Comparison of ENCODE assay signal across 8 mouse cellular contexts in the genomic region with DNA sequence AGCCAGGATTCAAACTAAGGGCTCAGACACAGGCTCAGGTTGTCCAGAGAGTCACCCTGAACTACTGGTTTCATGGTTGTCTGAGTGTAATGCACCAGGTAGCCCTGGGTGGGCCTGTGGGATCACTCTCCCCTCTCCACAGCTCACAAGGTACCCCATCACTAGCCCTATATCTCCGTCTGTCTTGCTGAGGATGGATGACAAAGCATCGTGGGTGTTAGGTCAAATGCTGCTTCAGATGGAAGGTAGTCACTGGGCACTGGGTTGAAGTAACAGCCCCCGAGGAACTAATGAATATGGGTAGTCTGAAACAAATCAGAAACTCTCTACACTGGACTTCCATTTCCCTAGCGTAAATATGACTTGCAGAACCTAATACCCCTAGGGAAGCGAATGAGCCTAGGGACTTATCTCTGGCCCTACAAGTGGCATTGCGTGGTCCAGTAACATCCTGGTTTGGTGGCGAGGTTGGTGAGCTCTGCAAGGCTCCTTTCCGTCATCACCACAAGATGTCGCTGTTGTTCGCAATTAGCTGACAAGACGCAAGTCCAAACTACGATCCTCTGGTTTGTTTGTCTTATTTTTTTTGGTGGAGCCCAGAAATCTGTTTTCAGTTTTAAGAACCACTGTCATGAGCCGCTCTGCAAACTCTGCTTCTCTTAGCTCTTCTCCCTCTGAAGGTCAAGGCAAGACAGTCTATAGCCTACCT. TPM values are rescaled to one million over a fixed set of nuclear protein-coding genes. Genes with fewer than 3 reads are reported as not detected.
A peak's percentile ranks its signal among the peaks of the same experiment; 100 is the strongest.
DNase-seq lines count a peak whose midpoint lies in the region; ATAC-seq and TF ChIP-seq lines count a peak whose summit lies in the region.

No protein-coding gene starts in this region.

- no peaks in the 10 kb centered on the region for H3K36me3 ChIP-seq in ES-E14 (ENCODE audit: control insufficient read depth, insufficient read depth, low read length, poor library complexity, severe bottlenecking)
- H3K36me3 ChIP-seq in forebrain, embryonic 15.5 days, result no peaks in the 10 kb centered on the region
- H3K36me3 ChIP-seq in lung, postnatal 0 days (ENCODE audit: insufficient read depth, low read length), result no peaks in the 10 kb centered on the region

- peak; percentile 93 for TF ChIP-seq CTCF in lung, postnatal 0 days (IDR thresholded peaks at IDR 0.05)

- no peaks in the 10 kb centered on the region for H3K27me3 ChIP-seq in forebrain, embryonic 15.5 days
- H3K27me3 ChIP-seq in lung, postnatal 0 days (replicated peaks; ENCODE audit: insufficient read depth, low read length), result no peaks in the 10 kb centered on the region

- in situ Hi-C loops in ES-E14 (cut with MboI; ENCODE audit: low sequenced_read_pairs in 2 of 2, unreplicated experiment in 2 of 2), result no loop called here

- TF ChIP-seq EP300 in lung, postnatal 0 days (IDR thresholded peaks at IDR 0.05), result no peak

- intact Hi-C loops in heart, postnatal 36 days (cut with DNase I), result loop anchor here (1.0 kb wide), 4 partner anchors 30 to 130 kb away; no protein-coding TSS in a partner anchor

- H3K4me1 ChIP-seq in ES-E14 (ENCODE audit: control insufficient read depth in 2 of 2, insufficient read depth in 2 of 2, low read length in 2 of 2, poor library complexity in 1 of 2), result peaks cover 0 to 4% of the 10 kb centered on the region in 2 experiments; a peak in 1 of 4 replicates
- 0 out of 2 replicates have a peak, but pooled peaks cover 2% of the 10 kb centered on the region for H3K4me1 ChIP-seq in forebrain, embryonic 15.5 days
- no peaks in the 10 kb centered on the region for H3K4me1 ChIP-seq in lung, postnatal 0 days (ENCODE audit: insufficient read depth, low read depth, low read length)

- no peak overlapping the region; the same call in 1 of the 2 replicates for H3K9ac ChIP-seq in ES-E14 (ENCODE audit: insufficient read depth, low read depth, low read length, poor library complexity, severe bottlenecking)
- no peak overlapping the region for H3K9ac ChIP-seq in forebrain, embryonic 15.5 days (replicated peaks)
- H3K9ac ChIP-seq in lung, postnatal 0 days (replicated peaks; ENCODE audit: low read depth), result no peak overlapping the region

- H3K4me2 ChIP-seq in forebrain, embryonic 15.5 days (replicated peaks), result no peak overlapping the region
- H3K4me2 ChIP-seq in lung, postnatal 0 days (replicated peaks; ENCODE audit: low read depth, low read length), result no peak overlapping the region

- H3K27ac ChIP-seq in ES-E14 (ENCODE audit: insufficient read depth, low read depth, low read length, poor library complexity, severe bottlenecking), result no peak overlapping the region
- no peak overlapping the region for H3K27ac ChIP-seq in forebrain, embryonic 15.5 days (replicated peaks)
- no peak overlapping the region for H3K27ac ChIP-seq in lung, postnatal 0 days (ENCODE audit: low read length)

- DNase-seq in ES-E14 (ENCODE audit: low read depth, low spot score), result peak; percentile 83
- peak; percentile 82 to 83 for DNase-seq in heart, postnatal 36 days
- peak; percentile 59 for DNase-seq in layer of hippocampus, adult 9-11 months
- peak; percentile 88 for DNase-seq in lung, postnatal 0 days (ENCODE audit: low spot score)
- peak; percentile 42 for DNase-seq in ovary, postnatal 10 days (ENCODE audit: low spot score)
- DNase-seq in thymus, postnatal 10 days (ENCODE audit: low spot score in 2 of 2), result peak; percentile 49 to 76

- H3K4me3 ChIP-seq in ES-E14 (ENCODE audit: insufficient read depth in 1 of 2, low read depth in 1 of 2, low read length in 2 of 2, poor library complexity in 1 of 2, severe bottlenecking in 1 of 2), result no peak overlapping the region
- H3K4me3 ChIP-seq in forebrain, embryonic 15.5 days, result no peak overlapping the region
- H3K4me3 ChIP-seq in lung, postnatal 0 days (ENCODE audit: low read depth, low read length), result no peak overlapping the region

- 16% methylated on average over 13 of the region's 13 CpGs for WGBS in forebrain, embryonic 15.5 days
- WGBS in lung, postnatal 0 days, result 15% methylated on average over 13 of the region's 13 CpGs

- ATAC-seq in cerebellum, adult (ENCODE audit: insufficient number of reproducible peaks, low FRiP score, low TSS enrichment), result peak; percentile 71
- ATAC-seq in forebrain, embryonic 15.5 days (replicated peaks), result peak; percentile 46; the same call in 1 of the 2 replicates
- peak; percentile 66 for ATAC-seq in lung, postnatal 0 days

- no peaks in the 10 kb centered on the region for H3K9me3 ChIP-seq in ES-E14 (ENCODE audit: control insufficient read depth, insufficient read depth, low read depth, low read length)
- no peaks in the 10 kb centered on the region for H3K9me3 ChIP-seq in forebrain, embryonic 15.5 days
- no peaks in the 10 kb centered on the region for H3K9me3 ChIP-seq in lung, postnatal 0 days (ENCODE audit: low read length)

TF ChIP-seq in ES-E14, 5 proteins besides CTCF, POLR2A, EP300 and RAD21:
- TF ChIP-seq CHD2 (IDR thresholded peaks at IDR 0.05; ENCODE audit: low read depth, low read length) (no peak), MAFK (IDR thresholded peaks at IDR 0.05; ENCODE audit: insufficient read depth, low read depth, low read length) (peak; percentile 27; the same call in 1 of the 2 replicates), ZC3H11A (IDR thresholded peaks at IDR 0.05; ENCODE audit: borderline replicate concordance, low read depth, low read length) (peak; percentile 76; the same call in 1 of the 2 replicates)

RNA-seq across cellular contexts. Expression of gene Rd3, which starts 12.2 kb away (rescaled TPM):
- 0.13 TPM in 1 of 2 replicates, not detected in the other for total RNA-seq in ES-E14 (2012; rRNA removed)
- 0.96 and 3.1 TPM in 2 replicates for polyA plus RNA-seq in forebrain, embryonic 15.5 days (2015; fragmentation: Nextera tagmentation; extraction: Ambion mirVana)
- under 1 TPM; 0.16 to 0.53 TPM for total RNA-seq in heart, postnatal 36 days (2021)
- 3.7 and 4.6 TPM in 2 replicates for polyA plus RNA-seq in lung, postnatal 0 days (2015; fragmentation: Nextera tagmentation; extraction: Ambion mirVana)

RNA-seq across cellular contexts. Expression of gene Slc30a1, which starts 58.4 kb away (rescaled TPM):
- 27.2 and 45.5 TPM in 2 replicates for total RNA-seq in ES-E14 (2012; rRNA removed)
- 3.4 and 3.7 TPM in 2 replicates for polyA plus RNA-seq in forebrain, embryonic 15.5 days (2015; fragmentation: Nextera tagmentation; extraction: Ambion mirVana)
- total RNA-seq in heart, postnatal 36 days (2021), result 10 to 100 TPM; 19.7 to 27.2 TPM
- polyA plus RNA-seq in lung, postnatal 0 days (2015; fragmentation: Nextera tagmentation; extraction: Ambion mirVana), result 5.2 and 5.6 TPM in 2 replicates
